Mouse (Mus musculus) forebrain, embryonic 15.5 days (tissue): ENCODE results near the gene Eya4. TPM values are rescaled to one million over a fixed set of nuclear protein-coding genes. Genes with fewer than 3 reads are reported as not detected.

Source experiments
- ATAC-seq: fragments of 200-750 bp; cut with Nextera tagmentation; replicated peaks from 2 replicates; pipeline ENCODE4 v1.8.0; 2017; ENCODE audit warnings: mild to moderate bottlenecking, moderate TSS enrichment, moderate library complexity
- H3K27ac ChIP-seq: fragments of 300-500 bp; sonication (generic); replicated peaks from 2 replicates; pipeline ENCODE4 v1.5.1; 2015; ENCODE audit warnings: mild to moderate bottlenecking, inconsistent platforms
- H3K27me3 ChIP-seq: fragments of 300-500 bp; sonication (generic); 2 replicates; pipeline ENCODE4 v1.6.1; 2015; ENCODE audit warnings: inconsistent platforms
- H3K36me3 ChIP-seq: fragments of 300-500 bp; sonication (generic); 2 replicates; pipeline ENCODE4 v1.6.1; 2015; ENCODE audit warnings: mild to moderate bottlenecking, inconsistent platforms
- H3K4me1 ChIP-seq: fragments of 300-500 bp; sonication (generic); 2 replicates; pipeline ENCODE4 v1.6.1; 2015; ENCODE audit warnings: inconsistent platforms
- H3K4me2 ChIP-seq: fragments of 300-500 bp; sonication (generic); replicated peaks from 2 replicates; pipeline ENCODE4 v1.6.1; 2015; ENCODE audit warnings: mild to moderate bottlenecking, inconsistent platforms
- H3K4me3 ChIP-seq: fragments of 300-500 bp; sonication (generic); 2 replicates; pipeline ENCODE4 v1.5.1; 2015; ENCODE audit warnings: mild to moderate bottlenecking, inconsistent platforms
- H3K9ac ChIP-seq: fragments of 300-500 bp; sonication (generic); replicated peaks from 2 replicates; pipeline ENCODE4 v1.6.1; 2015; ENCODE audit warnings: mild to moderate bottlenecking, inconsistent platforms
- H3K9me3 ChIP-seq: fragments of 300-500 bp; sonication (generic); 2 replicates; pipeline ENCODE4 v1.6.1; 2016; ENCODE audit warnings: inconsistent platforms
- WGBS: fragments of 180-500 bp; shearing (Covaris S2); methylation state at CpG from one replicate; pipeline ENCODE4 v1.1.7; 2015; ENCODE audit warnings: mixed read lengths; 5-methylcytosine and 5-hydroxymethylcytosine counted together
- polyA plus RNA-seq: library from polyadenylated mRNA; unstranded; fragments of >200 nt; fragmentation: Nextera tagmentation; extraction: Ambion mirVana; gene quantifications from 2 replicates; pipeline ENCODE4 v1.2.1, GENCODE M21; 2015

Gene Eya4
- polyA plus RNA-seq, 1 experiment from 2014 or later: 1.1 TPM

GRCm38 (mm10) chr10:23322275-23322674 is 28.3 kb downstream of the Eya4 start:
- no peak overlapping the region for H3K4me3 ChIP-seq
- no peaks in the 10 kb centered on the region for H3K4me1 ChIP-seq
- H3K4me2 ChIP-seq: no peak overlapping the region
- no peak for ATAC-seq
- H3K27me3 ChIP-seq: no peaks in the 10 kb centered on the region
- H3K9me3 ChIP-seq: no peaks in the 10 kb centered on the region
- no peak overlapping the region for H3K9ac ChIP-seq
- WGBS: 88% methylated on average over 4 of the region's 4 CpGs
- H3K27ac ChIP-seq: no peak overlapping the region
- no peaks in the 10 kb centered on the region for H3K36me3 ChIP-seq

GRCm38 (mm10) chr10:23295616-23296015 is 55.0 kb downstream of the Eya4 start:
- Histone ChIP-seq H3K27ac (no peak overlapping the region), H3K4me3 (no peak overlapping the region), H3K36me3 (no peaks in the 10 kb centered on the region), H3K9ac (no peak overlapping the region), H3K27me3 (no peaks in the 10 kb centered on the region), H3K9me3 (no peaks in the 10 kb centered on the region), H3K4me2 (no peak overlapping the region), H3K4me1 (no peaks in the 10 kb centered on the region)
- ATAC-seq: no peak
- WGBS: 90% methylated on average over 3 of the region's 3 CpGs

- no peaks in the 10 kb centered on the region for H3K9me3 ChIP-seq
- no peak overlapping the region for H3K4me3 ChIP-seq
- no peak overlapping the region for H3K4me2 ChIP-seq
- no peaks in the 10 kb centered on the region for H3K4me1 ChIP-seq
- H3K27ac ChIP-seq: no peak overlapping the region
- no peak overlapping the region for H3K9ac ChIP-seq
- WGBS: 83% methylated on average over 7 of the region's 7 CpGs
- H3K27me3 ChIP-seq: no peaks in the 10 kb centered on the region
- no peak for ATAC-seq
- no peaks in the 10 kb centered on the region for H3K36me3 ChIP-seq
Observed at GRCm38 (mm10) chr10:23292495-23292894, 58.1 kb downstream of the Eya4 start.

DNA sequence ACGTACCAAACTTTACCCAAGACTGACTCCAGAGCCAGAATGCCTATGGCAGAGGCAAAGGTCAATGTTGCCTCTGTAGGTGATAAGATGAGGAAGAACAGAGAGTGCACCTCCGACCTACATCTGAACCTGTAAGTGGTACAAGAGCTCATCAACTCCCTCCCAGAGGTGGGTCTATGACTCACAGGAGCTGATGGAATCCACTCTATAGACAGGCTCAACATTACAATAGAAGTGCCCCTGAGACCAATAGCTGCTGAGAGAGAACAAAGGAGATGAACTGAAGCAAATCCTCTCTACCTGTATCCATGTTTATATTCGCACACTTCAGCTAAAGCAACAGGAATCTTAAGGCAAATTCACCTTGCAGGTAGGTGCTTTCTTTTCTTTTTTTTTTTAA is 73.2 kb downstream of the Eya4 start:
- Histone ChIP-seq H3K4me3 (no peak overlapping the region), H3K27ac (no peak overlapping the region), H3K36me3 (no peaks in the 10 kb centered on the region), H3K9me3 (no peaks in the 10 kb centered on the region), H3K9ac (no peak overlapping the region), H3K4me1 (no peaks in the 10 kb centered on the region), H3K27me3 (no peaks in the 10 kb centered on the region), H3K4me2 (no peak overlapping the region)
- no peak for ATAC-seq
- WGBS: 90% methylated on average over 3 of the region's 3 CpGs

- no peak overlapping the region for H3K9ac ChIP-seq
- H3K4me2 ChIP-seq: no peak overlapping the region
- ATAC-seq: no peak
- no peaks in the 10 kb centered on the region for H3K9me3 ChIP-seq
- H3K4me1 ChIP-seq: peaks cover 4% of the 10 kb centered on the region; the same call in 1 of the 2 replicates
- H3K36me3 ChIP-seq: no peaks in the 10 kb centered on the region
- WGBS: 41% methylated on average over 9 of the region's 9 CpGs
- no peaks in the 10 kb centered on the region for H3K27me3 ChIP-seq
- H3K4me3 ChIP-seq: no peak overlapping the region
- no peak overlapping the region for H3K27ac ChIP-seq
Observed at GRCm38 (mm10) chr10:23271050-23271621, 79.5 kb downstream of the Eya4 start.

DNA sequence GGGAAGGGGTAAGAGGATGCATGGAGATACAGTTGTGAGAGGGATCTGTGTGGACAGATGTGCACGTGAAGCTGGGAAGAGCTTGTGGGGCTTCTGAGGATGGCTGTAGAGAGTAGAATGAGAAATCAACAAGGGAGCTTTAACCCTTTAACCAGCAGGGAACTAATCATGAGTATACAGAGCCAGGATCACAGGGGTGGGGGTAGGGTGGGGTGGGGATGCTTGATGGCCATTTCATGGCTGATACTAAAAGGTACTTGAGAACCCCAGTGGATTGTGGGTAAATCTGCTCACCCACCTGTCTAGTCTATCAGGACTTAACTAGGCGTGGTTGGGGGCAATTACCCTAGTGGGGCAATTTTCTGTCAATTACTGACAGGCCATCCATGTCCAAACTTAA is 80.1 kb downstream of the Eya4 start:
- Histone ChIP-seq H3K36me3 (no peaks in the 10 kb centered on the region), H3K27ac (no peak overlapping the region), H3K9me3 (no peaks in the 10 kb centered on the region), H3K4me3 (no peak overlapping the region), H3K9ac (no peak overlapping the region), H3K4me2 (no peak overlapping the region), H3K4me1 (peaks cover 4% of the 10 kb centered on the region; the same call in 1 of the 2 replicates), H3K27me3 (no peaks in the 10 kb centered on the region)
- ATAC-seq: no peak
- WGBS: 83% methylated on average over 2 of the region's 2 CpGs

DNA sequence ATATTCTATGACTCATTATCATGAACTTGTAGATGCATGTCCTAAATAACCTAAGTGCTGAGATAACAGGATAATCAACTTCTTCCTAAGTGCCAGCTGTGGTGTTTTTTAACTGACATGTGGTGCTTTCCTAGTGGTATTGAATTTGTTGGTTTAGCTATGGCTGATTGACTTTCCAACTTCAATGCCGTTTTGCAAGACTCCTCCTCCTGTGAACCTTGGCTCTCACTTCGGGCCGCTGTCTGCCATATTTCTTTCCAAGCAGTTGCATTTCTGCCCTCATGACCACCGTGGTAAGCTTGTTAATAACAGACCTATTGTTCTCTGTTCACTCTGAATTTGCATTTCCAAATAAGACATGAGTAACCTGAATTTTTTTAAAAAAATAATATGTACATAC is 98.4 kb downstream of the Eya4 start:
- WGBS: 60% methylated on average over 4 of the region's 4 CpGs
- ATAC-seq: no peak

DNA sequence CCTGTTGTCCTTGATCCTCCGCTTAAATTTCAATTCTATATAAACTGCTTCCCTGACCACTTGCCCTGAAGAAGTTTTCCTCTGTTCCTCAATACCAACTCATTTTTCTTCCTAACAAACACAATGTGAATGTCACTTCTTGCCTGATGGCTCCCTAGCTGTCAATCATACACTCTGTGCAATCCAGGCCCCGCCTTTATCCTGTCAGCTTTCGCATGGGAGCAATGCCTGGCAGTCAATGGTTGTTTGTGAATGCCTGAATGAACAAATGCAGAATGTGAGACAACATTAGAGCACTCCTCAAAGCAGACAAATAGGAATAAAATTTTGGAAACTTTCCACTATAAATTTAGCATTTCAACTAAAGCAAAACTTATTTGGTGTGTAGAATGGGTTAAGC is 104.1 kb downstream of the Eya4 start:
- Histone ChIP-seq H3K9ac (no peak overlapping the region), H3K9me3 (no peaks in the 10 kb centered on the region), H3K36me3 (no peaks in the 10 kb centered on the region), H3K27me3 (no peaks in the 10 kb centered on the region), H3K27ac (no peak overlapping the region), H3K4me1 (peaks cover 5% of the 10 kb centered on the region; the same call in 1 of the 2 replicates), H3K4me2 (no peak overlapping the region), H3K4me3 (no peak overlapping the region)
- WGBS: 49% methylated on average over 3 of the region's 3 CpGs
- peak; percentile 58; the same call in 1 of the 2 replicates for ATAC-seq

More for the DNA sequence above, 98.4 kb downstream of the Eya4 start:
- no peak overlapping the region for H3K9ac ChIP-seq
- H3K4me2 ChIP-seq: no peak overlapping the region
- no peak overlapping the region for H3K27ac ChIP-seq
- no peak overlapping the region for H3K4me3 ChIP-seq
- no peaks in the 10 kb centered on the region for H3K27me3 ChIP-seq
- no peaks in the 10 kb centered on the region for H3K36me3 ChIP-seq
- no peaks in the 10 kb centered on the region for H3K4me1 ChIP-seq
- H3K9me3 ChIP-seq: no peaks in the 10 kb centered on the region

- 78% methylated on average over 11 of the region's 11 CpGs for WGBS
- H3K4me3 ChIP-seq: no peak overlapping the region
- no peak for ATAC-seq
- H3K27ac ChIP-seq: no peak overlapping the region
- no peak overlapping the region for H3K9ac ChIP-seq
- H3K9me3 ChIP-seq: no peaks in the 10 kb centered on the region
- no peaks in the 10 kb centered on the region for H3K4me1 ChIP-seq
- no peaks in the 10 kb centered on the region for H3K36me3 ChIP-seq
- H3K27me3 ChIP-seq: no peaks in the 10 kb centered on the region
- H3K4me2 ChIP-seq: no peak overlapping the region
Observed at GRCm38 (mm10) chr10:23236918-23237317, 113.7 kb downstream of the Eya4 start.

DNA sequence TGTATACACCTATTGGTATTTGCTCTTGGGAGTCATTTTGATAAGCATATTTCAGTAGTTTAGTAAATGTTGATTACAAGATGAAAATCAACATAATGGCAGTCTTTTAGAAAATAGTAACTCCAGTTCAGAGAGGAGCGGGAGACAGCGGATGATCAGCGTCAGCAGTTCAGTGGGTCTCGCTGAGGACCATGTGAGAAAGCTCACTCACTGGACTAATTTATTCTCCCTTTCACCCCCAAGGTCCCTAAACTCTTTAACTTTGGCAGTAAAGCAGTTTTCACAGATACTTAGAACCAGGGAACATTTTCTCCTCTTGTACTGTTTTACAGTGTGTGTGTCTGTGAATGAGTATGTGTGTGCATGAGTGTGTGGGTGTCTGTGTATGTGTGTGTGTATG is 115.2 kb downstream of the Eya4 start:
- Histone ChIP-seq H3K27me3 (no peaks in the 10 kb centered on the region), H3K4me2 (no peak overlapping the region), H3K9me3 (no peaks in the 10 kb centered on the region), H3K9ac (no peak overlapping the region), H3K36me3 (no peaks in the 10 kb centered on the region), H3K27ac (no peak overlapping the region), H3K4me1 (no peaks in the 10 kb centered on the region), H3K4me3 (no peak overlapping the region)
- 85% methylated on average over 4 of the region's 4 CpGs for WGBS
- ATAC-seq: no peak

DNA sequence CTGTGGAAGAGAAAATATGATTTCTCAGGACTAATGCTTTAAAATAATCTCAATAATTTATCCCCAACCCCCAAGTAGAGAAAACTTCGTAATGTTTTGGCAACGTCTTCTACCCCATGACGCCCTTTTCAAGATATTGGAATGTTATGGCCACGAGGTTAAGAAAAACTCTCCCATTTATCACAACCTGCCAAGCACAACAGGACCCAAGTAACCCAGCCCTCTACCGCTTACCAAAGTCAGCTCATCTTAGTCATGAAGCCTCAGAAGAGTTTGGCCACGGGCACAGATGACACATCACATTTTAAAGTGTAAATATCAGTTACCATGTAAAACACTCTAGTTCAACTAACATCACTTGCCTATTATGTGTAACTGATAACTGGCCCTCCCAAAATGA is 117.2 kb downstream of the Eya4 start:
- Histone ChIP-seq H3K27me3 (no peaks in the 10 kb centered on the region), H3K27ac (no peak overlapping the region), H3K9ac (no peak overlapping the region), H3K4me2 (no peak overlapping the region), H3K4me3 (no peak overlapping the region), H3K36me3 (no peaks in the 10 kb centered on the region), H3K9me3 (no peaks in the 10 kb centered on the region), H3K4me1 (no peaks in the 10 kb centered on the region)
- ATAC-seq: no peak
- WGBS: 81% methylated on average over 6 of the region's 6 CpGs

DNA sequence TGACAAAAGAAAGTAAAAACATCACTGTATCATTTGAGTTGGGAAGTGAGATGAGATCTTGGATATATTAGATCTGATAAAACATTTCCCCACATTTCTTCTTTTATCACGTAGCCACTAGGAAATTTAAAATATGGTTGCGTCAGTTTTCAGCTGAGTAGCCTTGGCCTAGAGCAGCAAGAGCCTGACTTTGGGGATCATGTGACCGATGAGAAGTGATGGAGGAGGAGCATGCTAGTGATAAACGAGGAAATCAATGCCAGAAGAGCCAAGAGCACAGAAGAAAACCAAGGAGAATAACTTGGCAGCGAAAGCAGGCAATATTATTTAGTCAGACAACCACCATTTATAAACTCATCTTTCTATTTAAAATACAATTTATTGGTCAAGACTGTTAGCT is 119.7 kb downstream of the Eya4 start:
- Histone ChIP-seq H3K9me3 (no peaks in the 10 kb centered on the region), H3K4me3 (no peak overlapping the region), H3K4me1 (no peaks in the 10 kb centered on the region), H3K36me3 (no peaks in the 10 kb centered on the region), H3K9ac (no peak overlapping the region), H3K27ac (no peak overlapping the region), H3K27me3 (no peaks in the 10 kb centered on the region), H3K4me2 (no peak overlapping the region)
- no peak for ATAC-seq
- WGBS: 82% methylated on average over 5 of the region's 5 CpGs

- Histone ChIP-seq H3K27me3 (no peaks in the 10 kb centered on the region), H3K9me3 (no peaks in the 10 kb centered on the region), H3K36me3 (no peaks in the 10 kb centered on the region), H3K4me1 (0 out of 2 replicates have a peak, but pooled peaks cover 4% of the 10 kb centered on the region), H3K4me2 (no peak overlapping the region), H3K4me3 (no peak overlapping the region), H3K27ac (no peak overlapping the region), H3K9ac (no peak overlapping the region)
- ATAC-seq: no peak
- 78% methylated on average over 5 of the region's 5 CpGs for WGBS
Observed at GRCm38 (mm10) chr10:23223336-23223735, 127.2 kb downstream of the Eya4 start.
